20 mouse cellular contexts compared by ENCODE assay signal in the genomic region with DNA sequence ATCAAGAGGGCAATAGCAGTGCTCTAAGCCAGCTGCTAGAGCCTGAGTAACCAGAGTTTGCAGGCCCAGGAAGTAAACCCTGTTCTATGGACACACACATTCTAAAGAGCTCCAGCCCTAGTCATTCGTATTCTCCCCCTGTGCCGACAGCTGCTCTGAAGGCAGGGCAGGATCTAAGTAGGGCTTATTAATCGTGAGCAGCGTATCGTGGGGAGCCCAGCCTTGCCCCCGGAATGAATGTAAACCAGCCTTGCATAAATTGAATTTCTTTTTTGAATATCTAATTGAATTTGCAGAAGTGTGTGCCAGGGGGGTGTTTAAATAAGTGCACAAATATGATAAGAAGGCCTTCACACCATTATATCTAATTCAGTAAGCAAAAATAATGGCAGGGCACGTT.
DNase-seq lines count a peak whose midpoint lies in the region; ATAC-seq lines count a peak whose summit lies in the region.
"Had no signal": no experiment of that assay in that cellular context is flagged by ENCODE, and none has a peak within 500 bp of the region (broad histone marks: within the 10 kb centered on the region; RNA-seq: fewer than 3 reads in every experiment).

No protein-coding gene starts in this region.

- H3K36me3 ChIP-seq in forebrain, embryonic 12.5 days (replicated peaks) = no peaks in the 10 kb centered on the region
- H3K36me3 ChIP-seq in forebrain, embryonic 15.5 days = no peaks in the 10 kb centered on the region
- H3K36me3 ChIP-seq in midbrain, embryonic 12.5 days = no peaks in the 10 kb centered on the region
- H3K36me3 ChIP-seq in midbrain, embryonic 11.5 days (ENCODE audit: control insufficient read depth, insufficient read depth, low read length) = no peaks in the 10 kb centered on the region
- no peaks in the 10 kb centered on the region for H3K36me3 ChIP-seq in midbrain, embryonic 15.5 days (replicated peaks)
- H3K36me3 ChIP-seq: embryonic facial prominence, embryonic 13.5 days; hindbrain, embryonic 10.5 days had no signal

- no peak for DNase-seq in midbrain, embryonic 11.5 days (ENCODE audit: low spot score, missing footprints)
- DNase-seq in retina, postnatal 1 day = peak; percentile 78
- DNase-seq in gastrocnemius, postnatal 10 days = no peak
- DNase-seq: adrenal gland, postnatal 14 days; cerebellum, adult 18-20 months; cerebellum, adult 9-11 months; cerebellum, postnatal 36 days; heart, adult 2 months had no signal

- no peak overlapping the region for H3K4me3 ChIP-seq in forebrain, embryonic 12.5 days (replicated peaks)
- no peak overlapping the region for H3K4me3 ChIP-seq in forebrain, embryonic 15.5 days
- no peak overlapping the region for H3K4me3 ChIP-seq in midbrain, embryonic 12.5 days
- no peak overlapping the region for H3K4me3 ChIP-seq in midbrain, embryonic 11.5 days (ENCODE audit: low read depth, low read length)
- H3K4me3 ChIP-seq in midbrain, embryonic 15.5 days = no peak overlapping the region
- H3K4me3 ChIP-seq: embryonic facial prominence, embryonic 13.5 days; heart, adult 2 months; hindbrain, embryonic 10.5 days had no signal

- H3K4me1 ChIP-seq in forebrain, embryonic 12.5 days = no peaks in the 10 kb centered on the region
- 0 out of 2 replicates have a peak, but pooled peaks cover 3% of the 10 kb centered on the region for H3K4me1 ChIP-seq in forebrain, embryonic 15.5 days
- no peaks in the 10 kb centered on the region for H3K4me1 ChIP-seq in midbrain, embryonic 12.5 days
- H3K4me1 ChIP-seq in midbrain, embryonic 11.5 days (ENCODE audit: control insufficient read depth, insufficient read depth, low read length) = no peaks in the 10 kb centered on the region
- H3K4me1 ChIP-seq in midbrain, embryonic 15.5 days = no peaks in the 10 kb centered on the region
- H3K4me1 ChIP-seq: embryonic facial prominence, embryonic 13.5 days; hindbrain, embryonic 10.5 days had no signal

- no peak overlapping the region for H3K9ac ChIP-seq in forebrain, embryonic 12.5 days
- no peak overlapping the region for H3K9ac ChIP-seq in forebrain, embryonic 15.5 days (replicated peaks)
- H3K9ac ChIP-seq in midbrain, embryonic 12.5 days (replicated peaks) = no peak overlapping the region
- no peak overlapping the region for H3K9ac ChIP-seq in midbrain, embryonic 11.5 days (ENCODE audit: low read length)
- H3K9ac ChIP-seq in midbrain, embryonic 15.5 days = no peak overlapping the region
- H3K9ac ChIP-seq: embryonic facial prominence, embryonic 13.5 days; hindbrain, embryonic 14.5 days had no signal

- no peaks in the 10 kb centered on the region for H3K9me3 ChIP-seq in forebrain, embryonic 12.5 days
- no peaks in the 10 kb centered on the region for H3K9me3 ChIP-seq in forebrain, embryonic 15.5 days
- H3K9me3 ChIP-seq in midbrain, embryonic 12.5 days = no peaks in the 10 kb centered on the region
- H3K9me3 ChIP-seq in midbrain, embryonic 11.5 days (ENCODE audit: control insufficient read depth, low read length) = no peaks in the 10 kb centered on the region
- H3K9me3 ChIP-seq in midbrain, embryonic 15.5 days = no peaks in the 10 kb centered on the region
- H3K9me3 ChIP-seq: embryonic facial prominence, embryonic 13.5 days; hindbrain, embryonic 10.5 days had no signal

- H3K27me3 ChIP-seq in forebrain, embryonic 12.5 days = no peaks in the 10 kb centered on the region; the same call in 1 of the 2 replicates
- no peaks in the 10 kb centered on the region for H3K27me3 ChIP-seq in forebrain, embryonic 15.5 days
- H3K27me3 ChIP-seq in midbrain, embryonic 12.5 days = no peaks in the 10 kb centered on the region
- H3K27me3 ChIP-seq in midbrain, embryonic 11.5 days (ENCODE audit: control insufficient read depth, insufficient read depth, low read length) = no peaks in the 10 kb centered on the region
- no peaks in the 10 kb centered on the region for H3K27me3 ChIP-seq in midbrain, embryonic 15.5 days (replicated peaks)
- H3K27me3 ChIP-seq: embryonic facial prominence, embryonic 13.5 days; Patski had no signal

- H3K4me2 ChIP-seq in forebrain, embryonic 12.5 days = no peak overlapping the region
- no peak overlapping the region for H3K4me2 ChIP-seq in forebrain, embryonic 15.5 days (replicated peaks)
- H3K4me2 ChIP-seq in midbrain, embryonic 12.5 days (replicated peaks) = no peak overlapping the region
- H3K4me2 ChIP-seq in midbrain, embryonic 11.5 days = no peak overlapping the region
- H3K4me2 ChIP-seq in midbrain, embryonic 15.5 days = no peak overlapping the region
- H3K4me2 ChIP-seq: embryonic facial prominence, embryonic 13.5 days; heart, embryonic 11.5 days; hindbrain, embryonic 14.5 days had no signal

- 0 out of 2 replicates have a peak, but pooled peaks have one; percentile 17 for ATAC-seq in forebrain, embryonic 12.5 days (ENCODE audit: low FRiP score)
- ATAC-seq in forebrain, embryonic 15.5 days (replicated peaks) = no peak
- ATAC-seq in midbrain, embryonic 12.5 days (ENCODE audit: low FRiP score, low read depth) = 0 out of 2 replicates have a peak, but pooled peaks have one; percentile 47
- no peak for ATAC-seq in midbrain, embryonic 11.5 days (ENCODE audit: low FRiP score)
- ATAC-seq in midbrain, embryonic 15.5 days (replicated peaks) = peak; percentile 63
- no peak for ATAC-seq in megakaryocyte-erythroid progenitor cell, adult 5-6 weeks (replicated peaks; ENCODE audit: low FRiP score, low TSS enrichment, poor library complexity, severe bottlenecking)
- ATAC-seq: activated CD4-positive, CD25-positive, alpha-beta regulatory T cell, adult 4 months; inflammation-experienced regulatory T-cells, adult 6 months; Patski had no signal

- no peak overlapping the region for H3K27ac ChIP-seq in forebrain, embryonic 12.5 days
- H3K27ac ChIP-seq in forebrain, embryonic 15.5 days (replicated peaks) = no peak overlapping the region
- H3K27ac ChIP-seq in midbrain, embryonic 12.5 days (replicated peaks) = no peak overlapping the region
- no peak overlapping the region for H3K27ac ChIP-seq in midbrain, embryonic 11.5 days (ENCODE audit: low read depth, low read length)
- H3K27ac ChIP-seq in midbrain, embryonic 15.5 days = no peak overlapping the region
- H3K27ac ChIP-seq: embryonic facial prominence, embryonic 13.5 days; heart, adult 2 months; hindbrain, embryonic 10.5 days; hindbrain, embryonic 14.5 days had no signal

- whole genome bisulfite sequencing in forebrain, embryonic 12.5 days = 37% methylated on average over 7 of the region's 7 CpGs
- WGBS in forebrain, embryonic 15.5 days = 18% methylated on average over 7 of the region's 7 CpGs
- 59% methylated on average over 7 of the region's 7 CpGs for WGBS in midbrain, embryonic 12.5 days
- WGBS in midbrain, embryonic 11.5 days = 81% methylated on average over 7 of the region's 7 CpGs
- 24% methylated on average over 7 of the region's 7 CpGs for WGBS in midbrain, embryonic 15.5 days

Comparison
In these comparisons a context has a peak if more than half of its experiments do, and no peak if none do; other contexts are left out.
1. ATAC-seq: peak in forebrain, embryonic 12.5 days (single experiment), midbrain, embryonic 12.5 days (single experiment) and midbrain, embryonic 15.5 days (single experiment); none in forebrain, embryonic 15.5 days (single experiment), midbrain, embryonic 11.5 days (single experiment) and megakaryocyte-erythroid progenitor cell, adult 5-6 weeks (single experiment).